Mouse (Mus musculus) CH12.LX (cell line): ENCODE results near the gene Setmar.

Source experiments
- CTCF ChIP-seq, 2 experiments: IDR thresholded peaks in 1 of 2; conservative IDR thresholded peaks in 1 of 2; 2 replicates each; pipeline ENCODE4 v1.5.1; 2011 to 2012; ENCODE audit warnings: low read depth in 2 of 2, low read length in 2 of 2, improper control_type of control experiment in 1 of 2, inconsistent platforms in 1 of 2, mild to moderate bottlenecking in 1 of 2, moderate library complexity in 1 of 2
- EP300 ChIP-seq: IDR thresholded peaks from 2 replicates; pipeline ENCODE4 v1.6.1; 2011; ENCODE audit warnings: low read length, improper control_type of control experiment
- POLR2A ChIP-seq: IDR thresholded peaks from 2 replicates; pipeline ENCODE4 v1.6.1; 2011; ENCODE audit warnings: low read depth, mild to moderate bottlenecking, improper control_type of control experiment, low read length

- TF ChIP-seq EP300 (no peak), POLR2A (no peak), CTCF (conservative IDR thresholded peaks at IDR 0.05 in 1 of 2, IDR thresholded peaks at IDR 0.05 in 1 of 2; ENCODE audit: low read depth in 2 of 2, low read length in 2 of 2) (no peak)
These were observed 34.0 kb downstream of the Setmar start for GRCm38 (mm10) chr6:108098846-108099217.
